Mouse (Mus musculus) lung, adult 2 months (tissue): Measurements from ENCODE around the gene Rnf223. TPM values are rescaled to one million over a fixed set of nuclear protein-coding genes. Genes with fewer than 3 reads are reported as not detected.

Experiments used
- DNase-seq: peaks from one replicate; pipeline ENCODE4 v3.0.0; 2022
- H3K4me1 ChIP-seq: fragments of 200-500 bp; 2 replicates; pipeline ENCODE4 v1.6.1; 2011; ENCODE audit warnings: low read length; ENCODE audit not compliant: control insufficient read depth, insufficient read depth
- H3K4me3 ChIP-seq: fragments of 200-500 bp; replicated peaks from 2 replicates; pipeline ENCODE3; 2011; ENCODE audit warnings: low read depth, mild to moderate bottlenecking, control low read depth, low read length; ENCODE audit errors: extremely low read depth
- CTCF ChIP-seq: fragments of 200-500 bp; IDR thresholded peaks from 2 replicates; pipeline ENCODE4 v1.5.1; 2011; ENCODE audit warnings: mild to moderate bottlenecking, low read length, control low read depth; ENCODE audit not compliant: insufficient read depth
- POLR2A ChIP-seq: fragments of 200-500 bp; IDR thresholded peaks from 2 replicates; pipeline ENCODE4 v1.6.1; 2011; ENCODE audit warnings: low read depth, mild to moderate bottlenecking, control low read depth, low read length, borderline replicate concordance; ENCODE audit errors: extremely low read depth
- WGBS: fragments of 180-500 bp; shearing (Covaris S2); methylation state at CpG from one replicate; pipeline ENCODE4 v1.1.7; 2018; 5-methylcytosine and 5-hydroxymethylcytosine counted together
- polyA plus RNA-seq: library from polyadenylated mRNA; depleted of rRNA; stranded (reverse); fragments of >200 nt; gene quantifications from 2 replicates; pipeline ENCODE4 v1.2.3, GENCODE M21; 2012; rRNA removed

Gene Rnf223
- polyA plus RNA-seq, 1 experiment: 2.7 TPM

DNA sequence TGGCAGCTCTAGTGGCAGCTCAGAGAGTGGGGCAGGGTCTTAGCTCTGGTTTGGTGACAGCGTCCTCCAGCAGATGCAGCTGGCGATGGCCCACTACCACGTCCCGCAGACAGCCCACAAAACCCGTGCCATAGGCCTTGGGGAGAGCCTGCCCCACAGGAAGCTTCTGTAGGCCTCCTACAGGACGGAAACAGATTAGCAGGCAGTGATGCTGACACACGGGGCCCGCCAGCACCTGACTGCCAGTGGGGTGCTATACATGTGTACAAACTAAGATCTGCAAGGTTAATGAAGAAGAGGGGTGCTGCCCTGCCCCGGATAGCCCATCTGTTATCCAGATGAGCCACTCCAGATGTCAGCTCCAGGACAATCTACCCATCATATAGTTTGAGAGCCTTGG lies 36.2 kb downstream of the Rnf223 start:
- H3K4me1 ChIP-seq: no peaks in the 10 kb centered on the region
- DNase-seq: no peak
- H3K4me3 ChIP-seq: no peak overlapping the region
- WGBS: 86% methylated on average over 9 of the region's 9 CpGs
- TF ChIP-seq CTCF (no peak), POLR2A (no peak)

DNA sequence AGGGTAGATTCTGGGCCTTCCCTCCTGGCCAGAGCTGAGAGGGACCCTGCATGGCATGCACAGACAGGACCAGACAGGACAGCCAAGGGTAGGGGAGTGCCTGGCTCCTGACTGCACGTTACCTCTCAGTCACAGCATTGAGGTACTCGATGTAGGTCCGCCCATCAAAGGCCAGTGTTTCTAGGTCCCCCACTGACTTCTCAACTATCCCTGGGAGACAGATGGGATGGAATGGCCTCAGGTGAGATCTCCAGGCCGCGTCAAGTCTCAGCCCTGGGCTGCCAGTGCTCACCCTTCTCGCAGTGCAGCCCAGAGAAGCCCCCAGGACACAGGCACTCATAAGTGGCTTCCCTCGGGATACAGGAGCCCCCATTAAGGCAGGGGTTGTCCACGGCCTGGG lies 38.3 kb downstream of the Rnf223 start:
- no peak for DNase-seq
- TF ChIP-seq POLR2A (no peak), CTCF (no peak)
- Histone ChIP-seq H3K4me3 (no peak overlapping the region), H3K4me1 (no peaks in the 10 kb centered on the region)
- WGBS: 89% methylated on average over 8 of the region's 8 CpGs

DNA sequence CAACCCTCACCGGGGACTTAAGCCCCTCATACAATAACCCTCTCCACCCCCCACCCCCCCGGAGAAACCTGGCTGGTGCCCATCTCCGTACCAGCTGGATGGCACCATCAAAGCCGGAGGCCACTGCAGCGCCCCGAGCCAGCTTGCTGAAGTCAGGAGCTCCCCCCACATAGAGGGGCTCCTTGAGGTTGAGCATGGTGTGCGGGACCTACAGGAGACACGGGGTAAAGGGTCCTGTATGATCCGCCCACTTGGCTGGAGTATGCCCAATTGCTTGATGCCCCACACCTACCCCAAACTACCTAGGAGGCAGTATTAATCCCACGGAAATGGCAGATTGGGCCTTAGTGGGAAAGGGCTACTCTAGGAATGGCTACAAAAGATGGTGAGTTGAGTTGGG lies 38.8 kb downstream of the Rnf223 start:
- H3K4me1 ChIP-seq: no peaks in the 10 kb centered on the region
- TF ChIP-seq POLR2A: no peak
- no peak for TF ChIP-seq CTCF
- 94% methylated on average over 10 of the region's 10 CpGs for WGBS
- no peak for DNase-seq
- H3K4me3 ChIP-seq: no peak overlapping the region

DNA sequence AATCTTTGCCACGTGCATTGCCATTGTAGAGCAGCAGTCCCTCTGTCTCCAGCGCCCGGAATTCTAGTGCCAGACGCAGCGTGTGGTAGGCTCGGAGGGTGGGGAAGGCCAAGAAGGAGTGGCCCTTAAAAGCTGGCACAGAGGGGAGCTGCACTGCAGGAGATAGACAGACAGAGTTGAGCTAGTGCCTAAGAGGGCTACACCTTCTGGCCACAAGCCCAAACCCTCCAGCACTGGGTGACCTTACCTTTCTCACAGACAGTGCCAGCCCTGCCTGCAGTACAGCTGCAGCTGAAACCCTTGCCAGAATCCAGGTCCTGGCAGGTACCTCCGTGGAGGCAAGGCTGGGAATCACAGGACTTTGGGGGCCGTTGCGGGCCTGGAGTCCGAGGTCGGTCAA lies 41.5 kb downstream of the Rnf223 start:
- Histone ChIP-seq H3K4me1 (no peaks in the 10 kb centered on the region), H3K4me3 (no peak overlapping the region)
- 94% methylated on average over 11 of the region's 11 CpGs for WGBS
- TF ChIP-seq POLR2A (no peak), CTCF (no peak)
- DNase-seq: no peak

DNA sequence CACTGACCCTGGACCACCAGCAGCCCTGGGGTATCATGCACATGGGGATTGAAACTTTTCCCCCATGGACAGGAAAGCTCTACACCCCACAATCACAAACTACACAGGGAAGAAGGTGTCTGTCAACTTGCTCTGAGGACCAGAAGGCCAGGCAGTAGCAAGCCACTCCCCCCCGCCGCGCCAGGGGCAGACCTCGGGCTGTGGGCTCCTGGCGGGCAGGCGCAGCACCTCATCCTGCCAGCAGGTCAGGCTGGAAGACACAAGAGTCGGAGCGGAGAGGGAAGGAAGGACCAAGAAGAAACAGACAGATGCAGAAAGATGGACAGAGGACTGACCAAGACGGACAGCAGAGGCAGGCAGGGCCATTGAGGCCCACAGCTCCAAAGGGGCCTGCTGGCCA lies 47.3 kb downstream of the Rnf223 start:
- WGBS: 89% methylated on average over 9 of the region's 9 CpGs
- TF ChIP-seq POLR2A: no peak
- no peak for TF ChIP-seq CTCF
- H3K4me1 ChIP-seq: no peaks in the 10 kb centered on the region
- H3K4me3 ChIP-seq: no peak overlapping the region
- no peak for DNase-seq

Other genes starting within 250 kb of the Rnf223 start
- 82.2 and 88.0 TPM in 2 replicates for gene Pusl1, start 238.7 kb upstream of the Rnf223 start, polyA plus RNA-seq
- gene Acap3, start 238.7 kb upstream of the Rnf223 start, polyA plus RNA-seq: 48.3 and 50.7 TPM in 2 replicates
- gene Ube2j2, start 186.7 kb upstream of the Rnf223 start, polyA plus RNA-seq: 62.0 and 65.4 TPM in 2 replicates
- 22.1 and 23.1 TPM in 2 replicates for gene C1qtnf12, start 168.2 kb upstream of the Rnf223 start, polyA plus RNA-seq
- 6.1 and 7.4 TPM in 2 replicates for gene B3galt6, start 137.9 kb upstream of the Rnf223 start, polyA plus RNA-seq
- gene Sdf4, start 137.6 kb upstream of the Rnf223 start, polyA plus RNA-seq: 54.3 and 63.6 TPM in 2 replicates
- gene Tnfrsf4, start 116.7 kb upstream of the Rnf223 start, polyA plus RNA-seq: 5.4 and 7.3 TPM in 2 replicates
- 4.3 and 5.2 TPM in 2 replicates for gene Tnfrsf18, start 104.3 kb upstream of the Rnf223 start, polyA plus RNA-seq
- gene Ttll10, start 71.1 kb upstream of the Rnf223 start, polyA plus RNA-seq: 5.8 and 7.2 TPM in 2 replicates
- 13.8 and 16.3 TPM in 2 replicates for gene 9430015G10Rik, start 20.5 kb upstream of the Rnf223 start, polyA plus RNA-seq
- 190 and 214 TPM in 2 replicates for gene Agrn, start 67.0 kb downstream of the Rnf223 start, polyA plus RNA-seq
- 8.1 and 12.2 TPM in 2 replicates for gene Isg15, start 70.3 kb downstream of the Rnf223 start, polyA plus RNA-seq
- gene AW011738, start 72.8 kb downstream of the Rnf223 start, polyA plus RNA-seq: 4.6 and 5.1 TPM in 2 replicates
- gene Perm1, start 85.4 kb downstream of the Rnf223 start, polyA plus RNA-seq: 2.0 and 6.0 TPM in 2 replicates
- gene Plekhn1, start 104.3 kb downstream of the Rnf223 start, polyA plus RNA-seq: 61.9 and 78.1 TPM in 2 replicates
- 44.1 and 54.6 TPM in 2 replicates for gene Noc2l, start 105.5 kb downstream of the Rnf223 start, polyA plus RNA-seq
- gene Samd11, start 125.1 kb downstream of the Rnf223 start, polyA plus RNA-seq: 0.22 and 2.9 TPM in 2 replicates
- not detected in 2 replicates for gene Vmn2r-ps159, start 200.6 kb downstream of the Rnf223 start, polyA plus RNA-seq